Mouse (Mus musculus) layer of hippocampus, postnatal 36 days (tissue): ENCODE results near the gene Ovgp1. TPM values are rescaled to one million over a fixed set of nuclear protein-coding genes. Genes with fewer than 3 reads are reported as not detected.
"Not testable (repeated sequence)": the region's sequence is repeated elsewhere in the genome, so short reads cannot be mapped to it uniquely, and the experiment has no call there.

Experiments
- DNase-seq, 2 experiments: peaks; one replicate each; pipeline ENCODE4 v3.0.0; 2022
- total RNA-seq, 2 experiments: library from RNA; stranded (reverse); gene quantifications; 2 replicates each; pipeline ENCODE4 v1.2.3; 2021

Gene Ovgp1
- 1 to 10 TPM; 2.8 to 3.0 TPM for total RNA-seq

GRCm38 (mm10) chr3:105973411-105973810, at the start of gene Ovgp1:
TSS of gene Ovgp1 (plus strand) at chr3:105973711.
- DNase-seq, result no peak

GRCm38 (mm10) chr3:105924616-105925015, 48.9 kb upstream of the Ovgp1 start:
- DNase-seq, result no peak

- DNase-seq, result no peak
Observed at GRCm38 (mm10) chr3:105927561-105928194, 45.8 kb upstream of the Ovgp1 start.

- DNase-seq, result no peak
Observed at GRCm38 (mm10) chr3:105928195-105928569, 45.3 kb upstream of the Ovgp1 start.

GRCm38 (mm10) chr3:105928781-105929180, 44.7 kb upstream of the Ovgp1 start:
- DNase-seq, result no peak

GRCm38 (mm10) chr3:105929821-105930220, 43.7 kb upstream of the Ovgp1 start:
- DNase-seq, result no peak

- DNase-seq, result no peak
Observed at GRCm38 (mm10) chr3:105931095-105931494, 42.4 kb upstream of the Ovgp1 start.

- no peak for DNase-seq
Observed at GRCm38 (mm10) chr3:105932240-105933071, 41.1 kb upstream of the Ovgp1 start, which contains the start of gene I830077J02Rik. TSS of gene I830077J02Rik (minus strand) at chr3:105932664.

GRCm38 (mm10) chr3:105933926-105934325, 39.6 kb upstream of the Ovgp1 start:
- no peak for DNase-seq

- no peak for DNase-seq
Observed at GRCm38 (mm10) chr3:105935033-105935432, 38.5 kb upstream of the Ovgp1 start.

- DNase-seq, result no peak
Observed at GRCm38 (mm10) chr3:105936111-105936510, 37.4 kb upstream of the Ovgp1 start.

GRCm38 (mm10) chr3:105951348-105951747, 22.2 kb upstream of the Ovgp1 start:
- no peak for DNase-seq

GRCm38 (mm10) chr3:105957235-105957634, 16.3 kb upstream of the Ovgp1 start:
- DNase-seq, result no peak

- DNase-seq, result no peak
Observed at GRCm38 (mm10) chr3:105958204-105958603, 15.3 kb upstream of the Ovgp1 start.

- DNase-seq, result peak; percentile 94 to 95
Observed at GRCm38 (mm10) chr3:105958974-105959580, 14.4 kb upstream of the Ovgp1 start, which contains the start of gene Wdr77. TSS of gene Wdr77 (plus strand) at chr3:105959369.

GRCm38 (mm10) chr3:105959585-105959984, 13.9 kb upstream of the Ovgp1 start:
- DNase-seq, result no peak

- DNase-seq, result no peak
Observed at GRCm38 (mm10) chr3:105959999-105960398, 13.5 kb upstream of the Ovgp1 start, which contains the start of gene Atp5f1. TSS of gene Atp5f1 (minus strand) at chr3:105960099.

- DNase-seq, result no peak
Observed at GRCm38 (mm10) chr3:105960700-105961099, 12.8 kb upstream of the Ovgp1 start.

- no peak for DNase-seq
Observed at GRCm38 (mm10) chr3:105971831-105972446, 1.6 kb upstream of the Ovgp1 start.

GRCm38 (mm10) chr3:105974174-105974573, 663 bp downstream of the Ovgp1 start:
- no peak for DNase-seq

- DNase-seq, result not testable (repeated sequence)
Observed at GRCm38 (mm10) chr3:105989611-105990010, 16.1 kb downstream of the Ovgp1 start.

GRCm38 (mm10) chr3:105991653-105992283, 18.3 kb downstream of the Ovgp1 start:
- DNase-seq, result peak; percentile 11 to 31
